Mouse (Mus musculus): ENCODE measurements at regions not wholly inside any gene's neighbourhood (a gene's known extent, or its start where the extent isn't known, plus 50 kb on each side); places are given as distances from the start of the nearest gene placed in this dataset.

GRCm38 (mm10) chr14:118318524-118318923, 51.8 kb downstream of the Gm9376 start:
- DNase-seq (ENCODE audit: low spot score in 2 of 2): no peak

- DNase-seq (ENCODE audit: low spot score in 2 of 2): no peak
These were observed 53.3 kb downstream of the Gm9376 start for GRCm38 (mm10) chr14:118320101-118320500.

GRCm38 (mm10) chr14:118321083-118321482, 54.3 kb downstream of the Gm9376 start:
- no peak for DNase-seq (ENCODE audit: low spot score in 2 of 2)

GRCm38 (mm10) chr14:118322003-118322821, 55.5 kb downstream of the Gm9376 start:
- DNase-seq (ENCODE audit: low spot score in 2 of 2): no peak

GRCm38 (mm10) chr14:118322865-118323264, 56.1 kb downstream of the Gm9376 start:
- no peak for DNase-seq (ENCODE audit: low spot score in 2 of 2)

GRCm38 (mm10) chr14:118338071-118338470, 71.3 kb downstream of the Gm9376 start:
- no peak for DNase-seq (ENCODE audit: low spot score in 2 of 2)

- DNase-seq (ENCODE audit: low spot score in 2 of 2): no peak
These were observed 96.2 kb downstream of the Gm9376 start for GRCm38 (mm10) chr14:118362931-118363330.

GRCm38 (mm10) chr14:118363391-118363821, 96.6 kb downstream of the Gm9376 start:
- no peak for DNase-seq (ENCODE audit: low spot score in 2 of 2)

GRCm38 (mm10) chr14:118366522-118366921, 99.8 kb downstream of the Gm9376 start:
- DNase-seq (ENCODE audit: low spot score in 2 of 2): no peak

GRCm38 (mm10) chr14:118368619-118369431, 102.1 kb downstream of the Gm9376 start:
- DNase-seq (ENCODE audit: low spot score in 2 of 2): no peak

GRCm38 (mm10) chr14:118371336-118371735, 104.6 kb downstream of the Gm9376 start:
- DNase-seq (ENCODE audit: low spot score in 2 of 2): no peak

GRCm38 (mm10) chr14:118374819-118375520, 108.2 kb downstream of the Gm9376 start:
- DNase-seq (ENCODE audit: low spot score in 2 of 2): no peak

GRCm38 (mm10) chr14:118375641-118376040, 108.9 kb downstream of the Gm9376 start:
- no peak for DNase-seq (ENCODE audit: low spot score in 2 of 2)

GRCm38 (mm10) chr14:118379624-118380023, 112.9 kb downstream of the Gm9376 start:
- no peak for DNase-seq (ENCODE audit: low spot score in 2 of 2)

- no peak for DNase-seq (ENCODE audit: low spot score in 2 of 2)
These were observed 118.8 kb downstream of the Gm9376 start for GRCm38 (mm10) chr14:118385529-118385932.

GRCm38 (mm10) chr14:118388061-118388460, 121.3 kb downstream of the Gm9376 start:
- DNase-seq (ENCODE audit: low spot score in 2 of 2): no peak

- DNase-seq (ENCODE audit: low spot score in 2 of 2): no peak
These were observed 124.0 kb downstream of the Gm9376 start for GRCm38 (mm10) chr14:118390790-118391189.

GRCm38 (mm10) chr14:118391561-118391960, 124.8 kb downstream of the Gm9376 start:
- DNase-seq (ENCODE audit: low spot score in 2 of 2): no peak

- no peak for DNase-seq (ENCODE audit: low spot score in 2 of 2)
These were observed 126.9 kb downstream of the Gm9376 start for GRCm38 (mm10) chr14:118393676-118394075.

- no peak for DNase-seq (ENCODE audit: low spot score in 2 of 2)
These were observed 147.5 kb downstream of the Gm9376 start for GRCm38 (mm10) chr14:118414275-118414674.

- DNase-seq (ENCODE audit: low spot score in 2 of 2): no peak
These were observed 149.4 kb downstream of the Gm9376 start for GRCm38 (mm10) chr14:118416163-118416562.
